Mouse (Mus musculus): ENCODE data around the gene Cox4i1. TPM values are rescaled to one million over a fixed set of nuclear protein-coding genes. Genes with fewer than 3 reads are reported as not detected.

Cox4i1 gene
- polyA plus RNA-seq, 1 experiment from 2014 or later, result 1,295 TPM

DNA sequence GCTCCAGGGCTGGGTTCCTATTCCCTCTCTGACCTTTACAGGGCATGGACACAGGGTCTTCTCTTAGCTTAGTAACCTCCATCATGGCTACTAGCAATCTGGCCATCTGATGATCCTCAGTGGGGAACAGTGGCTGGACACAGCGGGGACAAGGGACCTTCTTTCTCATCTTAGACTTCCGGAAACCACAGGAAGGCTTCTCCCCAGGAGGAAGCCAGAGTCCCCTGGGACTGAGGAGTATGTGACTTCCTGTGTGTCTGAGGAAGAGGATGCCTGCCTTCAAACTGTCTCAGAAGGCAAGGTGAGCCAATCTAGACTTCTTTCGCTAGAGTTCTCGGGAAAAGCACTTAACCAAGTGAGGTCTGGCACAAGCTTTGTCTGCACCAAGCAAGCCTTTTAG lies 32.0 kb downstream of the Cox4i1 start:
- Histone ChIP-seq H3K27me3 (ENCODE audit: insufficient read depth, poor library complexity, severe bottlenecking) (peaks cover 33% of the 10 kb centered on the region; the same call in 1 of the 2 replicates), H3K36me3 (no peaks in the 10 kb centered on the region), H3K9me3 (no peaks in the 10 kb centered on the region; the same call in 1 of the 2 replicates), H3K4me3 (no peak overlapping the region), H3K4me1 (peaks cover 26% of the 10 kb centered on the region), H3K27ac (0 out of 2 replicates have a peak overlapping the region, but pooled peaks have one; percentile 56)
- 83% methylated on average over 4 of the region's 4 CpGs for WGBS
- DNase-seq (ENCODE audit: low spot score), result no peak

DNA sequence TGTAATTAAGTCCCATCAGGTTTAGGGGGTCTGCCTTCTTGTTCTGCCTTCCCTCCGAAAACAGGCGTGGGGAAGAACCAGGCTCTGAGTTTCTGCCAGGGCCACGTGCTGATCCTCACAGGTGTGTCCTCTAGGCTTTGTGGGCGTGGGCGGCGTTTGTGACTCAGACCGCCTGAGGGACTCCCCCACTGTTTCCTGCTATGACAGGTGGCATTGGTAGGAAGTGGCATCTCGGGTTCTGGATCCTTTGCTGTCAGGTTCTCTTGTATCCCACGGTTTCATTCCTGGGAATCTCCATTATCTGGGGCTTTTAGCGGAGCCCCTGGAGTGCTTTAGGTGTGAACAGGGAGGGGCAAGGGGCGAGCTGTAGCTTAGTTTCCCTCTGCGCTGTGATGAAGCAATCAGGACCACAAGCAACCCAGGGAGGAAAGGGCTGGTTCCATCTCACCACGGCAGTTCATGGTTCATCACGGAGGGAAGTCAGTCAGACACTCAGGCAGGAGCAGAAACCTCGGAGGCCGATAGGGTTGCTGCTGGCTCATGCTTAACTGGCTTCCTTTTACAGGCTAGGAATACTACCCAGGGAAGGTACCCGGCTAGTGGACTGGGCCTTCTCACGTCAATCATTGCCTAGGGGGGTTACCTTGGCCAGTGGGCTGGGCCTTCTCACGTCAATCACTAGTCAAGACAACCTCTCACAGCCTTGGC lies 33.9 kb downstream of the Cox4i1 start:
- whole genome bisulfite sequencing, result 49% methylated on average over 19 of the region's 19 CpGs
- Histone ChIP-seq H3K4me3 (no peak overlapping the region), H3K4me1 (peaks cover 12% of the 10 kb centered on the region), H3K36me3 (no peaks in the 10 kb centered on the region), H3K9me3 (no peaks in the 10 kb centered on the region; the same call in 1 of the 2 replicates), H3K27me3 (ENCODE audit: insufficient read depth, poor library complexity, severe bottlenecking) (peaks cover 37% of the 10 kb centered on the region; the same call in 1 of the 2 replicates), H3K27ac (no peak overlapping the region)
- no peak for DNase-seq (ENCODE audit: low spot score)

DNA sequence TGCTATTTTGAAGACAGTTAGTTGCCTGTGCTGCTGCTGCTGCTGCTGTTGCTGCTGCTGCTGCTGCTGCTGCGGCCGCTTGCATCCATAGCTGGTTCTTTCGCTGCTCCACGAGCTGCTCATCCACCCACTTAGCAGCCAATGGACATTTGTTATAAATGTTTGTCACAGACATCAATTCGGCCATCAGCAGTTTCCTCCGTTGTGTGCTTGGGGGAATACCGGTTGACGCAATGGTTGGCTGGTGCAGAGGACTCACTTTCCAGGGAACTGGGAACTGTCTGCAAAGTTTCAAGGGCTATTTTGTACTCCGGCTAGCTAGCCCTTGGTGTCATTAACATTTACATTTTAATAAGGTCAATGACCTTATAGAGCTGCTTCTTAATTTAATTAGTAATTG lies 36.2 kb downstream of the Cox4i1 start:
- Histone ChIP-seq H3K27me3 (ENCODE audit: insufficient read depth, poor library complexity, severe bottlenecking) (peaks cover 37% of the 10 kb centered on the region), H3K4me3 (no peak overlapping the region), H3K9me3 (no peaks in the 10 kb centered on the region), H3K4me1 (peaks cover 7% of the 10 kb centered on the region), H3K36me3 (no peaks in the 10 kb centered on the region), H3K27ac (no peak overlapping the region)
- WGBS, result 78% methylated on average over 9 of the region's 9 CpGs
- no peak for DNase-seq (ENCODE audit: low spot score)

DNA sequence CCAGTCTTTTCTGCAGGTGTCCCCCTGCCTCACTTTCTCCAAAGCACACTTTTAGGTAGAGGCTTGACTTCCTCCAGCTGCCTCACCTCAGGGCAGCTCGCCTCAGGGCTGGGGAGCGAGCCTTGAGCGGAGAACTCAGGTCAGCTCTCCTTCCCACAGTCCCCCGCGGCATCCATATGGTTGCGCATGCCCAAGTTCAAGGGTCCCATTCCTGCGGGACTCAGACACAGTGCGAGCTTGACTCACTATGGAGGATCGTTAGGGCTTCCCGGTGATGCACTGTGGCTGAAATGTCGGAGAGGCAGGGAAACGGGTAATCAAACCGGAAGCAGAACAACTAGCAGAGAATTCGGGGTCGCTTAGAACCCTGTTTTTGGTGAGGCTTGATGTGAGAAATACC lies 37.1 kb downstream of the Cox4i1 start:
- Histone ChIP-seq H3K4me1 (peaks cover under 1% of the 10 kb centered on the region; the same call in 1 of the 2 replicates), H3K27me3 (ENCODE audit: insufficient read depth, poor library complexity, severe bottlenecking) (peaks cover 30% of the 10 kb centered on the region), H3K4me3 (no peak overlapping the region), H3K27ac (no peak overlapping the region), H3K9me3 (no peaks in the 10 kb centered on the region), H3K36me3 (no peaks in the 10 kb centered on the region)
- DNase-seq (ENCODE audit: low spot score), result no peak
- WGBS, result 77% methylated on average over 15 of the region's 15 CpGs

DNA sequence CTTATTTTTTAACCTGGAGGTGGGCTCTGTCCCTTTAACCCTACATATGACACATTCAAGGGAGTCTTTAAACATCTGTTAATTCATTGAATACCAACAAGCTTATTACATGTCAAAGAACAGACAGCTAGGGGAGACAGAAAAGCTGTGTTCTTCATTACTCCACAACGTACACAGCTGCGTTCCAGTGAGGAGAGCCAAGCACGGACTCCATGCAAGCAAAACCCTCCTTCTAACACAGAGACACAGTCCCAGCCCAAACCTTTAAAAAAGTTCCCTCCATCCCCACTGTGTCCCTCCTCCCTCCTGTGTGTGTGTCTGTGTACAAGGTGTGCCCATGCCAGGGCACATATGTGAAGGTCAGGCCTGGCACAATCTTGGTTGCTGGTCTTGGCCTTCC lies 38.2 kb downstream of the Cox4i1 start:
- H3K27ac ChIP-seq, result no peak overlapping the region
- no peaks in the 10 kb centered on the region for H3K36me3 ChIP-seq
- H3K4me1 ChIP-seq, result no peaks in the 10 kb centered on the region
- no peak overlapping the region for H3K4me3 ChIP-seq
- DNase-seq (ENCODE audit: low spot score), result no peak
- peaks cover 27% of the 10 kb centered on the region for H3K27me3 ChIP-seq (ENCODE audit: insufficient read depth, poor library complexity, severe bottlenecking)
- WGBS, result 86% methylated on average over 3 of the region's 3 CpGs
- H3K9me3 ChIP-seq, result no peaks in the 10 kb centered on the region

DNA sequence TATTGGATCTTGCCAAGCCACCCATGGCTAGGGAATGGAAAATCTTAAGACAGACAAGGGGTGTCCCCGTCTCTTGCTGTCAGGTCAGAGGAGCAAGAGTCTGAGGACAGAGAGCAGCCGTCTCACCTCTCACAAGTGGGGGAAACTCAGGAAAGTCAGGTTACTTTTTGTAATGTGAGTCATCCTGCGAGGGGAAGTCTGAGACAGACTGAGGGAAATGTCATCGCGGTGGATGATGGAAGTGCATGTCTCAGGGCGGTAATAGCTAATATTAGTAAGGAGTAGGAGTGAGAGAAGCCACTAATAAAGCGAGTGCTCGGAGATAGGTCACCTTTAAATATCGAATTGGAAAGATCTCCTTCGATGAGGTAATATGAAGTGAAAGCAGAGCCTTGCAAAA lies 41.2 kb downstream of the Cox4i1 start:
- Histone ChIP-seq H3K27me3 (ENCODE audit: insufficient read depth, poor library complexity, severe bottlenecking) (peaks cover 4% of the 10 kb centered on the region; the same call in 1 of the 2 replicates), H3K4me1 (no peaks in the 10 kb centered on the region), H3K36me3 (no peaks in the 10 kb centered on the region), H3K27ac (no peak overlapping the region), H3K4me3 (no peak overlapping the region), H3K9me3 (no peaks in the 10 kb centered on the region)
- WGBS, result 74% methylated on average over 10 of the region's 10 CpGs
- no peak for DNase-seq (ENCODE audit: low spot score)

DNA sequence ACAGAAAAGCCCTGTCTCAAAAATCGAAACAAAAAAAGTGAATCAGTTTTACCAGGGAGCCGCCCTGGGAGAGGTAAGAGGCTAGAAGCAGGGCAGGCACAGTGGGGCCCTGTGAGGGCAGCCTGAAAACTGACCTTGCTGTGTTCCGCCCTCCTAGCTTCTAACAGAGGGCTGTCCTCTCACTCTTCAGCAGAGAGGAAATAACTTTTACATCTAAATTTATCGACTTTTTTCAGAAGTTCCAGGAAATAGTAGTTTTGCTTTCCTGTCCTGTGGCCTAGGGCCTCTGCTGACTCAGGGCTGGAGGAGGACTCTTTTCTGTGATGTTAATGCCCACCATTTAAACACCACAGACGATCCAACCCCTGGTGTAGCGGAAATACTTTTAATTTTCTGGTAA lies 47.2 kb downstream of the Cox4i1 start:
- Histone ChIP-seq H3K9me3 (no peaks in the 10 kb centered on the region), H3K36me3 (no peaks in the 10 kb centered on the region), H3K27me3 (ENCODE audit: insufficient read depth, poor library complexity, severe bottlenecking) (peaks cover 13% of the 10 kb centered on the region; the same call in 1 of the 2 replicates), H3K27ac (no peak overlapping the region), H3K4me1 (no peaks in the 10 kb centered on the region), H3K4me3 (no peak overlapping the region)
- WGBS, result 74% methylated on average over 6 of the region's 6 CpGs
- no peak for DNase-seq (ENCODE audit: low spot score)

DNA sequence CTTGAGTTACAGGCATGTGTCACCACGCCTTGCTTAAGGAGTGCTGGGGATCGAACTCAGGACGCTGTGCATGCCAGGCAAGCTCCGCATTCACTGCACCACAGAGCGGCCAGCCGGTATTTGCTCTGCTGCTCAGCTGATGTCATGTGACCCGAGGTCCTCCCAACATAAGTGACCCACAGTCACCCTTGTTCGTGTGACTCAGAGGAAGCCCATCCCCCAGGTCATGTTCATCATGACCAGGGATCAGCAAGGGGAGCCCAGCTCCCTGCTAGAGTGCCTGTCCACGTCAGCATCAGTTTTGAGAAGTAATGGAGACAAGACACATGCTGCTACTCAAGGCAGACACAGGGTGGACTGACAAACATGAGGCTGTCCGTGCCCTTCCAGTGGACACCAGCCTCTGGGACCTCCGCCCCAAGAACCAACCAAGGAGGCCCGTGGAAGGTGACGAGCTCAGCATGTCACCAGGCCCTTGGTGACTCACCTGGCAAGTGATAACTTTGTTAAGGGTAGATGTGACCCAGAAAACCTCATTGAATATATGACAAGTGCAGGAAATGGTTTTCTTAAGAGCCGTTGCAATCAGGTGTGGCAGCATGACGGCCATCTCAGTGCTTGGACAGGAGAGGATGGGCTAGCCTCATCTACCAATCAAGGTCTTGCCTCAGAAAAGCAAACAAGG lies 48.1 kb downstream of the Cox4i1 start:
- no peak overlapping the region for H3K27ac ChIP-seq

DNA sequence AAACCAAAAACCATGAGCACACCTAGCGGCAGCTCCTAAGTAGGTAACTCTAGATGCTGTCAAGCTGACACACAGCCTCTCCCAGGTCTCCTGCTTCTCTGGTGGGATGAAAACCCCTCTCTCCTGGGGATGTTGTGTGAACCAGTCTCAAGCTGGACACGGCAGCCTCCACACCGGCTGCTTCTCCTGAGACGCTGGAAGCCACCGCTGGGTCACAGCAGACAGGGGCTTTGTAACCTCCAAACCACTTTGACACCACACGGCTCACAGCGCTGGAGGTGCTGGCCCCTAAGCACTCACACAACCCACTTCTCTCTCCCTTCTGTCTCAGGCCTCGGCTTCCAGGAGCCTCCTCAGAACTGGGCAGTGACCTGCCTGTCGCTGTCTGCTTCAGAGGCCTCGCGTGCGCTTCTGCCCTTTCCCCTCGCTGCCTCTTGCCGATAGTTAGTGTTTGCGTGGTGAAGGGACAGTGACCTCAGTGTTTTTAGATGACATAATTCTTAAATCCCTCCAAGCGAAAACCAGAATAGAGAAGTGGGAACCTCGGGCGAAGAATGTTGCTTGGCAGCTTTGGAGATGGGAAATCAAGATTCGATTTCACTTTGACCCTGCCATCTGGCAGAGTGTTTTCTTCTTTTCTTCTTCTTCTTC lies 51.7 kb downstream of the Cox4i1 start:
- WGBS, result 68% methylated on average over 19 of the region's 19 CpGs
- 0 out of 2 replicates have a peak overlapping the region, but pooled peaks have one; percentile 12 for H3K27ac ChIP-seq
- H3K27me3 ChIP-seq (ENCODE audit: insufficient read depth, poor library complexity, severe bottlenecking), result peaks cover 18% of the 10 kb centered on the region; the same call in 1 of the 2 replicates
- no peak overlapping the region for H3K4me3 ChIP-seq
- no peaks in the 10 kb centered on the region for H3K4me1 ChIP-seq
- 0 out of 2 replicates have a peak, but pooled peaks cover 2% of the 10 kb centered on the region for H3K9me3 ChIP-seq
- no peak for DNase-seq (ENCODE audit: low spot score)
- no peaks in the 10 kb centered on the region for H3K36me3 ChIP-seq

More for the DNA sequence above, 48.1 kb downstream of the Cox4i1 start:
- H3K9me3 ChIP-seq, result no peaks in the 10 kb centered on the region
- H3K27me3 ChIP-seq (ENCODE audit: insufficient read depth, poor library complexity, severe bottlenecking), result peaks cover 17% of the 10 kb centered on the region; the same call in 1 of the 2 replicates
- 71% methylated on average over 15 of the region's 15 CpGs for WGBS
- H3K4me3 ChIP-seq, result no peak overlapping the region
- no peaks in the 10 kb centered on the region for H3K4me1 ChIP-seq
- no peaks in the 10 kb centered on the region for H3K36me3 ChIP-seq
- DNase-seq (ENCODE audit: low spot score), result no peak

DNA sequence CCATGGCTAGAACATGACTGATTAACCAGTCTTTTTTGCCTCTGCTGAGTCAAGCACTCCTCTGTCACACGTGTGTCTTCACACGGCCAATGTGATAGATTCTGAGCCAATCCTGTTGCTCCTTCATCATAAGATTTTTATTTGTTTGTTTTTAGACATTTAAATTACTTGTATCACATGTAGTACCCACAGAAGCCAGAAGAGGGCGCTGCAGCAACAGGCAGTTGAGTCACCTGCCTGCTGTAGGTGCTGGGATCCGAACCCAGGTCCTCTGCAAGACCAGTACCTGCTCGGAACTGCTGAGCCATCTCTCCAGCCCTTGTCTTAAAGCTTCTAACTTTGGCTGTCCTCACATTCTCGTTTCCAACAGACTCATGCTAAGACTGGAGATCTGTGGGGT lies 55.0 kb downstream of the Cox4i1 start:
- Histone ChIP-seq H3K4me3 (no peak overlapping the region), H3K27ac (no peak overlapping the region), H3K36me3 (no peaks in the 10 kb centered on the region), H3K9me3 (0 out of 2 replicates have a peak, but pooled peaks cover 2% of the 10 kb centered on the region), H3K4me1 (no peaks in the 10 kb centered on the region), H3K27me3 (ENCODE audit: insufficient read depth, poor library complexity, severe bottlenecking) (peaks cover 22% of the 10 kb centered on the region; the same call in 1 of the 2 replicates)
- 66% methylated on average over 6 of the region's 6 CpGs for WGBS
- DNase-seq (ENCODE audit: low spot score), result no peak
